Mouse (Mus musculus): Measurements from ENCODE around the gene Aip.

DNA sequence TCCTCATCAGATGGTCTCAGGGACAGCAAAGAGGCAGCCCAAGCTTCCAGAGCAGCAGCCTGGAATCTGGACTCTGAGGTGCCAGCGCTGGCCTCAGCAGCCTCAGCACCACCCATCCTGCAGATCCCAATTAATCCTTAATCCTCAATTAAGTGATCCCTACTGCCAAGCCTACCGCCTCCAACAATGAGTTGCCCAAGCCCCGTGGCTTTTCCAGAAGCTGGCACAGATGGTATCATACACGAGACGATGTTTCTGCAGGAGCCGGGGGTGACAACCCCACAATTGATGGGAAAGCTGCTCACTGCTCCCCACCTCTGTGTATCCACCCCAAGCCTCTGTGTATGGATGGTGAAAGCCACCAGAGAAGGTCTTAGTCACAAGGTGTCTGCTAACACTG, 36.5 kb downstream of the Aip start:
- TF ChIP-seq ZNF384 (IDR thresholded peaks at IDR 0.05; ENCODE audit: low read depth, low read length) (no peak), HCFC1 (IDR thresholded peaks at IDR 0.05; ENCODE audit: borderline replicate concordance, insufficient read depth, low read length) (no peak)
